Mouse (Mus musculus) ES-E14 (cell line): ENCODE data around the gene Frs3.

Experiments
- CHD2 ChIP-seq: IDR thresholded peaks from 2 replicates; pipeline ENCODE4 v1.6.1; 2014; ENCODE audit warnings: mild to moderate bottlenecking, low read depth, low read length, inconsistent platforms
- HCFC1 ChIP-seq: IDR thresholded peaks from 2 replicates; pipeline ENCODE4 v1.6.1; 2012; ENCODE audit warnings: low read length, inconsistent platforms, borderline replicate concordance; ENCODE audit not compliant: insufficient read depth
- ZNF384 ChIP-seq: IDR thresholded peaks from 2 replicates; pipeline ENCODE4 v1.6.1; 2012; ENCODE audit warnings: low read depth, low read length, inconsistent platforms

DNA sequence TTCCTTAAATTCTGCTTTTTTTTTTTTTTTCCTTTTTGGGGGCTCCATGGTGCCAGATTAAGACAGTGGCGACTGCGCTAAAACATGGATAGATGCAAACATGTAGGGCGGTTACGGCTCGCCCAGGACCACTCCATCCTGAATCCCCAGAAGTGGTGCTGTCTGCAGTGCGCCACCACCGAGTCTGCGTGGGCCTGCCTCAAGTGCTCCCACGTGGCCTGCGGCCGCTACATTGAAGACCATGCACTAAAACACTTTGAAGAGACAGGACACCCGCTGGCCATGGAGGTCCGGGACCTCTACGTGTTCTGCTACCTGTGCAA, 16.9 kb upstream of the Frs3 start:
- no peak for TF ChIP-seq CHD2
- no peak for TF ChIP-seq HCFC1
- no peak for TF ChIP-seq ZNF384
